Mouse (Mus musculus) kidney, adult 2 months (tissue): ENCODE results near the gene Fbxw11.
"Not testable (repeated sequence)": the region's sequence is repeated elsewhere in the genome, so short reads cannot be mapped to it uniquely, and the experiment has no call there.

Experiments used
- CTCF ChIP-seq: fragments of 200-500 bp; conservative IDR thresholded peaks from 2 replicates; pipeline ENCODE4 v1.5.1; 2011; ENCODE audit warnings: low read depth, mild to moderate bottlenecking, control low read depth, low read length, moderate library complexity, mixed read lengths; ENCODE audit not compliant: insufficient read depth, insufficient read length
- POLR2A ChIP-seq: fragments of 200-500 bp; IDR thresholded peaks from one replicate; pipeline ENCODE4 v1.6.1; 2011; ENCODE audit warnings: low read depth, low read length, control low read depth

- not testable (repeated sequence) for TF ChIP-seq CTCF, POLR2A
These were observed 51.9 kb downstream of the Fbxw11 start for GRCm38 (mm10) chr11:32694322-32695003.
